Mouse (Mus musculus): ENCODE measurements around the gene Ppp1r1b. TPM values are rescaled to one million over a fixed set of nuclear protein-coding genes. Genes with fewer than 3 reads are reported as not detected.
A peak's percentile ranks its signal among the peaks of the same experiment; 100 is the strongest.

Ppp1r1b gene
- polyA plus RNA-seq, 2 experiments = 0.04 to 0.17 TPM

DNA sequence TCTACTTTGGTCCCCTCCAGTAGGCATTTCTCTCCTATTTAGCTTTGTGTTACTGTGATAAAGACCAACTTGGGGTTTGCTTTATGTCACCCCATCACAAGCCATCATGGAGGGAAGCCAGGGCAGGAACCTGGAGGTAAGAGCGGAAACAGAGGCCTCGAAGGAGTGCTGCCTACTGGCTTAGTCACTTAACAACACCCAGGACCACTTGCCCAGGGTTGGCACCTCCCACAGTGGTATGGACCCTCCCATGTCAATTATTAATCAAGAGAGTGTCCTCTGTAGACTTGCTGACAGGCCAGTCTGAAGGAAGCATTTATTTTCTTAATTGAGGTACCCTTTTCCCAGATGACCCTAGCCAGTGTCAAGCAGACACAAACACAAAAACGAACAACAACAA, 52.6 kb downstream of the Ppp1r1b start:
- TF ChIP-seq CTCF (IDR thresholded peaks at IDR 0.05; ENCODE audit: low read depth) (no peak), EP300 (IDR thresholded peaks at IDR 0.05; ENCODE audit: low read depth) (no peak)
- Histone ChIP-seq H3K27me3 (ENCODE audit: control insufficient read depth, insufficient read depth, low read length) (no peaks in the 10 kb centered on the region), H3K4me1 (replicated peaks; ENCODE audit: control insufficient read depth in 2 of 2, insufficient read depth in 2 of 2, low read length in 1 of 2) (peaks cover 7 to 12% of the 10 kb centered on the region in 2 experiments), H3K9me3 (ENCODE audit: control insufficient read depth, low read length) (no peaks in the 10 kb centered on the region), H3K27ac (no peak overlapping the region), H3K4me3 (ENCODE audit: insufficient read depth in 1 of 2, low read depth in 2 of 2, low read length in 2 of 2) (peak overlapping the region in 1 of 2 experiments; percentile 74; a peak in 2 of 4 replicates), H3K36me3 (replicated peaks; ENCODE audit: control insufficient read depth, insufficient read depth, low read depth) (no peaks in the 10 kb centered on the region), H3K9ac (replicated peaks) (peak overlapping the region; percentile 67), H3K4me2 (ENCODE audit: low read depth) (peak overlapping the region; percentile 70)
- WGBS (ENCODE audit: insufficient replicate concordance) = 44% methylated on average over 3 of the region's 3 CpGs
- ATAC-seq (ENCODE audit: insufficient read depth) = no peak
- no peak for DNase-seq (ENCODE audit: low read depth in 3 of 3, low spot score in 3 of 3)

DNA sequence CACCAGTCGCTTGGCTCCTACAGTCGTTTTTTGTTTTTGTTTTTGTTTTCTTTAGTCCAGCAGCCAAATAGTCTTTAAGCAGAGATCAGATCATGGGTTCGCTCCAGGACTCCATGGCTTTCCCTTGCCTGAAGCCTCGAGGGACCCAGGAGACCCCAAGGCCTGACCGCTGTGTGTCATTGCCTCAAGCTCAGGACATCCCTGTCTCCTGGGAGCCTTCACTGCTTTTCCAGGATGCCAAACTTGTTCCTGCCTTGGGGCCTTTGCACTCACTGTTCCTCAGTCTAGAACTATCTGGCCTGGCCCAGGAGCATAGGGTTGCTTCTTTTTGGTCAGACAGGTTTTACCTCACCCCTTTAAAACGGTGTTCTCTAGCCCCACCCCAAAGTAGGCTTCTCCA, 58.4 kb downstream of the Ppp1r1b start:
- ATAC-seq (ENCODE audit: insufficient read depth) = no peak
- no peak overlapping the region for H3K4me3 ChIP-seq (ENCODE audit: insufficient read depth in 1 of 2, low read depth in 2 of 2, low read length in 2 of 2)
- 56% methylated on average over 6 of the region's 6 CpGs for WGBS (ENCODE audit: insufficient replicate concordance)

More for the DNA sequence above, 58.4 kb downstream of the Ppp1r1b start:
- no peak for DNase-seq (ENCODE audit: low read depth in 3 of 3, low spot score in 3 of 3)
- no peak overlapping the region for H3K9ac ChIP-seq (replicated peaks)
- H3K9me3 ChIP-seq (ENCODE audit: control insufficient read depth, low read length) = no peaks in the 10 kb centered on the region
- peaks cover 0 to 6% of the 10 kb centered on the region in 2 experiments; a peak in 2 of 4 replicates for H3K4me1 ChIP-seq (replicated peaks; ENCODE audit: control insufficient read depth in 2 of 2, insufficient read depth in 2 of 2, low read length in 1 of 2)
- no peak for TF ChIP-seq CTCF (IDR thresholded peaks at IDR 0.05; ENCODE audit: low read depth)
- TF ChIP-seq EP300 (IDR thresholded peaks at IDR 0.05; ENCODE audit: low read depth) = no peak
- H3K27me3 ChIP-seq (ENCODE audit: control insufficient read depth, insufficient read depth, low read length) = peaks cover 15% of the 10 kb centered on the region
- H3K27ac ChIP-seq = no peak overlapping the region
- H3K36me3 ChIP-seq (replicated peaks; ENCODE audit: control insufficient read depth, insufficient read depth, low read depth) = no peaks in the 10 kb centered on the region
- no peak overlapping the region for H3K4me2 ChIP-seq (ENCODE audit: low read depth)

Other genes with a start within 250 kb of the Ppp1r1b start
- 2.0 and 2.3 TPM in 2 replicates for gene Fbxl20, start 198.0 kb upstream of the Ppp1r1b start, polyA plus RNA-seq (2012; rRNA removed)
- gene Fbxl20, start 198.0 kb upstream of the Ppp1r1b start, polyA plus RNA-seq (2014; fragmentation: Nextera tagmentation; extraction: Ambion mirVana) = 3.4 and 5.9 TPM in 2 replicates
- gene Med1, start 155.1 kb upstream of the Ppp1r1b start, polyA plus RNA-seq (2012; rRNA removed) = 7.1 and 8.7 TPM in 2 replicates
- gene Med1, start 155.1 kb upstream of the Ppp1r1b start, polyA plus RNA-seq (2014; fragmentation: Nextera tagmentation; extraction: Ambion mirVana) = 19.7 and 22.7 TPM in 2 replicates
- 8.2 and 9.8 TPM in 2 replicates for gene Cdk12, start 145.3 kb upstream of the Ppp1r1b start, polyA plus RNA-seq (2012; rRNA removed)
- gene Cdk12, start 145.3 kb upstream of the Ppp1r1b start, polyA plus RNA-seq (2014; fragmentation: Nextera tagmentation; extraction: Ambion mirVana) = 4.7 and 5.5 TPM in 2 replicates
- 0.18 TPM in 1 of 2 replicates, not detected in the other for gene Neurod2, start 18.8 kb upstream of the Ppp1r1b start, polyA plus RNA-seq (2012; rRNA removed)
- not detected in 2 replicates for gene Neurod2, start 18.8 kb upstream of the Ppp1r1b start, polyA plus RNA-seq (2014; fragmentation: Nextera tagmentation; extraction: Ambion mirVana)
- gene Stard3, start 10.0 kb downstream of the Ppp1r1b start, polyA plus RNA-seq (2012; rRNA removed) = 15.7 and 16.8 TPM in 2 replicates
- gene Stard3, start 10.0 kb downstream of the Ppp1r1b start, polyA plus RNA-seq (2014; fragmentation: Nextera tagmentation; extraction: Ambion mirVana) = 11.6 and 11.9 TPM in 2 replicates
- gene Tcap, start 35.4 kb downstream of the Ppp1r1b start, polyA plus RNA-seq (2012; rRNA removed) = 0.03 TPM in 1 of 2 replicates, not detected in the other
- gene Tcap, start 35.4 kb downstream of the Ppp1r1b start, polyA plus RNA-seq (2014; fragmentation: Nextera tagmentation; extraction: Ambion mirVana) = not detected in 2 replicates
- not detected in 2 replicates for gene Pnmt, start 38.0 kb downstream of the Ppp1r1b start, polyA plus RNA-seq (2012; rRNA removed)
- gene Pnmt, start 38.0 kb downstream of the Ppp1r1b start, polyA plus RNA-seq (2014; fragmentation: Nextera tagmentation; extraction: Ambion mirVana) = not detected in 2 replicates
- gene Pgap3, start 52.1 kb downstream of the Ppp1r1b start, polyA plus RNA-seq (2012; rRNA removed) = 3.3 and 3.9 TPM in 2 replicates
- 2.7 and 3.4 TPM in 2 replicates for gene Pgap3, start 52.1 kb downstream of the Ppp1r1b start, polyA plus RNA-seq (2014; fragmentation: Nextera tagmentation; extraction: Ambion mirVana)
- gene Erbb2, start 64.1 kb downstream of the Ppp1r1b start, polyA plus RNA-seq (2012; rRNA removed) = 1.1 and 1.2 TPM in 2 replicates
- gene Erbb2, start 64.1 kb downstream of the Ppp1r1b start, polyA plus RNA-seq (2014; fragmentation: Nextera tagmentation; extraction: Ambion mirVana) = 1.6 TPM in 2 replicates
- gene Mien1, start 90.6 kb downstream of the Ppp1r1b start, polyA plus RNA-seq (2012; rRNA removed) = 21.6 and 31.1 TPM in 2 replicates
- 58.5 and 61.5 TPM in 2 replicates for gene Mien1, start 90.6 kb downstream of the Ppp1r1b start, polyA plus RNA-seq (2014; fragmentation: Nextera tagmentation; extraction: Ambion mirVana)
- gene Grb7, start 98.0 kb downstream of the Ppp1r1b start, polyA plus RNA-seq (2012; rRNA removed) = 15.7 and 19.2 TPM in 2 replicates
- gene Grb7, start 98.0 kb downstream of the Ppp1r1b start, polyA plus RNA-seq (2014; fragmentation: Nextera tagmentation; extraction: Ambion mirVana) = 14.1 and 14.9 TPM in 2 replicates
- 0.15 and 0.27 TPM in 2 replicates for gene Ikzf3, start 197.6 kb downstream of the Ppp1r1b start, polyA plus RNA-seq (2012; rRNA removed)
- 0.05 and 0.10 TPM in 2 replicates for gene Ikzf3, start 197.6 kb downstream of the Ppp1r1b start, polyA plus RNA-seq (2014; fragmentation: Nextera tagmentation; extraction: Ambion mirVana)
- 0.30 and 0.44 TPM in 2 replicates for gene Zpbp2, start 202.7 kb downstream of the Ppp1r1b start, polyA plus RNA-seq (2012; rRNA removed)
- gene Zpbp2, start 202.7 kb downstream of the Ppp1r1b start, polyA plus RNA-seq (2014; fragmentation: Nextera tagmentation; extraction: Ambion mirVana) = 0.76 and 0.83 TPM in 2 replicates
- 23.4 and 27.4 TPM in 2 replicates for gene Ormdl3, start 239.0 kb downstream of the Ppp1r1b start, polyA plus RNA-seq (2012; rRNA removed)
- 6.4 and 6.8 TPM in 2 replicates for gene Ormdl3, start 239.0 kb downstream of the Ppp1r1b start, polyA plus RNA-seq (2014; fragmentation: Nextera tagmentation; extraction: Ambion mirVana)
- not detected in 2 replicates for gene Lrrc3c, start 249.9 kb downstream of the Ppp1r1b start, polyA plus RNA-seq (2012; rRNA removed)
- not detected in 2 replicates for gene Lrrc3c, start 249.9 kb downstream of the Ppp1r1b start, polyA plus RNA-seq (2014; fragmentation: Nextera tagmentation; extraction: Ambion mirVana)